Mouse (Mus musculus) liver, embryonic 16.5 days (tissue): ENCODE results near the gene Pml. TPM values are rescaled to one million over a fixed set of nuclear protein-coding genes. Genes with fewer than 3 reads are reported as not detected.

ENCODE experiments used
- ATAC-seq: fragments of 200-750 bp; cut with Nextera tagmentation; 2 replicates; pipeline ENCODE4 v1.8.0; 2017; ENCODE audit warnings: low read depth, mild to moderate bottlenecking, moderate number of reproducible peaks, moderate library complexity
- H3K27ac ChIP-seq: fragments of 300-500 bp; sonication (generic); 2 replicates; pipeline ENCODE4 v1.5.1; 2014; ENCODE audit warnings: mild to moderate bottlenecking, low read length
- H3K27me3 ChIP-seq: fragments of 300-500 bp; sonication (generic); 2 replicates; pipeline ENCODE4 v1.6.1; 2014; ENCODE audit warnings: low read depth, low read length, mixed read lengths; ENCODE audit not compliant: control insufficient read depth, insufficient read depth
- H3K36me3 ChIP-seq: fragments of 300-500 bp; sonication (generic); 2 replicates; pipeline ENCODE4 v1.6.1; 2014; ENCODE audit warnings: mild to moderate bottlenecking; ENCODE audit not compliant: control insufficient read depth, insufficient read depth
- H3K4me1 ChIP-seq: fragments of 300-500 bp; sonication (generic); 2 replicates; pipeline ENCODE4 v1.6.1; 2014; ENCODE audit warnings: low read depth, low read length, mixed read lengths; ENCODE audit not compliant: control insufficient read depth
- H3K4me2 ChIP-seq: fragments of 300-500 bp; sonication (generic); 2 replicates; pipeline ENCODE4 v1.6.1; 2014; ENCODE audit warnings: low read depth, low read length, mixed read lengths
- H3K4me3 ChIP-seq: fragments of 300-500 bp; sonication (generic); 2 replicates; pipeline ENCODE4 v1.5.1; 2014; ENCODE audit warnings: low read depth, mild to moderate bottlenecking, low read length
- H3K9ac ChIP-seq: fragments of 300-500 bp; sonication (generic); 2 replicates; pipeline ENCODE4 v1.6.1; 2014; ENCODE audit warnings: low read depth, low read length
- H3K9me3 ChIP-seq: fragments of 300-500 bp; sonication (generic); replicated peaks from 2 replicates; pipeline ENCODE4 v1.6.1; 2016; ENCODE audit warnings: low read length; ENCODE audit not compliant: control insufficient read depth
- WGBS: fragments of 180-500 bp; shearing (Covaris S2); extraction: QIAGEN DNeasy Blood & Tissue Kit; methylation state at CpG from one replicate; pipeline ENCODE4 v1.1.7; 2014; ENCODE audit not compliant: insufficient replicate concordance; 5-methylcytosine and 5-hydroxymethylcytosine counted together
- polyA plus RNA-seq: library from polyadenylated mRNA; unstranded; fragments of >200 nt; fragmentation: Nextera tagmentation; extraction: Ambion mirVana; gene quantifications from 2 replicates; pipeline ENCODE4 v1.2.1, GENCODE M21; 2015

The Pml gene
- polyA plus RNA-seq, 1 experiment from 2014 or later = 21.2 TPM

DNA sequence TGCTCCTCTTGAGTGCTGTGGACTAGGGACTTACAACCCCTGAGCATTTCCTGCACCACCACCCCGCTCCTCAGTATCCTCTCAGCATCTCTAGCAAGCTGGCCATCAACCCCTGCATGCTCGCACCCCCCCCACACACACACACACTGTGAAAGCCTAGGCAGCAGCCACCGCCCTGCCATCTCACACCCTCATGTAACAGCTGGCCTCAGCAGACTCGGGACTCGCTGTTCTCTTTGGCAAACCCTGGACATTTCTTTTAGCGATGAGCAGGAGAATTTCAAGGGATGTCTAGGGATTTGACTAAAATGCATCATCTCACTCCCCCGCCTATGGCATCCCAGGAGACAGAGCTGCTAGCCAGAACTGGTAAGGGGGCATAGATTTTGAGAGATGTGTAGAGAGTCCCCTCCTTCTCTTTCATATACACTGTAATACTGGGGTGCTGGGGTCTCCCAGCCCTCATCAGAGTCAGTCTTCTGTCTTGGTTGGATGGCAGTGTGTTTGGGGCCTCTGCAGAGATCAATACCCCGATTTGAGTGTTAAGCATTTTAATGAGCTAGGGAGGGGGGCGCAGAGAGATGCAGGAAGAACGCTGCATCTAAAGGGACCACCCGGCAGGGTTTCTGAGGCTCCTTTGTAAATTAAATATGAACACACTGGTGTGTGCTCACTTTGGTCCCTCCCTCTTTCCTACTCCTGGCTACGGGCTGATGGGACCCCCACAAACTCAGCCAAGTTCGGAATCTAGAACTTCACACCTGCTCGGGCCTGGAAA lies 46.7 kb downstream of the Pml start:
- Histone ChIP-seq H3K4me3 (no peak overlapping the region), H3K36me3 (no peaks in the 10 kb centered on the region), H3K4me2 (no peak overlapping the region), H3K9ac (no peak overlapping the region), H3K4me1 (peaks cover 4% of the 10 kb centered on the region), H3K27me3 (peaks cover 90% of the 10 kb centered on the region), H3K9me3 (no peaks in the 10 kb centered on the region), H3K27ac (no peak overlapping the region)
- 5% methylated on average over 14 of the region's 14 CpGs for WGBS
- no peak for ATAC-seq

DNA sequence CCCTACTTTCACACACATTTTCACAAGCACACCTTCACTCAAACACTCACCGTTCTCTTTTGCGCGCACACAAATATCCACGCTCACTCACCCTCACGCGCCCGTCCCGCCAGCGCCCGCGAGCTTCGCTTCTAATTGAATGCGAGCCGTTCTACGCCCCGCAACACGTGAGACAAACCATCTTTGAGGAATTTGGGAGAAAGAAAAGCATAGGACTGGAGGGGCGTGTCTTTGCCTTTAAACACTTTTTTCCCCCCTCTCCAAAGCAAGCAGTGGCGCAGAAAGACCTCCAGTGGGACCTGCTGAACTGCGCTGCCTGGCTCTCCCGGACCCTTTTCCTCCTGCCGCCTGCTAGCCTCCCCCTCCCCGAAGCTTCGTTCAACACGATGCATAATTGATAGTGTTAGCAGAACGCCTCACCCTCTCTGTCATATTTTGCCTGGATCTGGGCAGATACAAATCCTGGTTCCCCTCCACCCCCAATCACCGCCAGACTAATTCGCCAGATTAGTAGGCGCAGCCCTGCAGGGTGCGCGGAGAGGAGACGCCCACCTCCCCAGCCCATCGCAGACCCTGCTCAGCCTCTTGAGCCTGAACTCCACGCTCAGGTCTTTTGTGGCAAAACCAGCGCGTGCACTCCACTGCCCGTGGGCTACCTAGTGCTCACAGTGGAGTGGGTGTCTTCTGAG lies 47.6 kb downstream of the Pml start:
- no peak overlapping the region for H3K4me2 ChIP-seq
- H3K9me3 ChIP-seq = no peaks in the 10 kb centered on the region
- no peak overlapping the region for H3K27ac ChIP-seq
- H3K36me3 ChIP-seq = no peaks in the 10 kb centered on the region
- no peak overlapping the region for H3K4me3 ChIP-seq
- 2% methylated on average over 37 of the region's 37 CpGs for WGBS
- no peak overlapping the region for H3K9ac ChIP-seq
- H3K27me3 ChIP-seq = peaks cover 95% of the 10 kb centered on the region
- no peak for ATAC-seq
- peaks cover 4% of the 10 kb centered on the region for H3K4me1 ChIP-seq

DNA sequence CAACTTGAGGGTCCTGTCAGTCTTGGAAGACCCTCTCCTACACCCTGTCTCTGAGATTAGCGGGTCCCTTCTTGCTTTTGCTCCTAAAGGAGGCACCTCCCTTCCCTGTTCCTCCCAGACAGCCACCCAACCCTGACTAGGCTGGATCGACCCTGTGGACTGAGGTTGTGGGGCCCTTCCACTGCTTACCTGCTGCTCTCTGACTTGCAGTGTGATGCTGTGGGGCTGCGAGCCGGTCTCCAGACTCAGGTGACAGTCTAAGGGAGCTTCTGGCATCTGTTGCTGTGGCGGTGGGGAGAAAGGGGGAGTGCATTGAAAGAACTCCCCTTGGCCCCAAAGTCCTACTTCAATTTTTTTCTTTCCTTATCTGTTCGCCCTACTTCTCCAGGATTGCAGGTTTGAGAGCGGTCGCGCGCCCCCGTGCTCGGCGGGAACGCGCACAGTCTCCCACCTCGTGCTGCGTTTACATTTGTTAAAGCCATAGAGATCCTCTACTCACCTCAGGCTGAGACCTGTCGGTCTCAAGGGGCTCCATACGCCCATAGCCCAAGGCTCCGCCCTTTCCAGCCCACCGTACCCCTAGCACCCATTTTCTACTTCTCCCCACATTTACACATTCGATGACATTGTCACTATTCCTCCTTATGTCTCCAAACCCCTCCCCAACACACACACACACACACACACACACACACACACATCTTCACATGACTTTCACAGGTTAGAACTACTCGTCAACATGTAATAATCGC lies 48.3 kb downstream of the Pml start:
- Histone ChIP-seq H3K9ac (no peak overlapping the region), H3K9me3 (no peaks in the 10 kb centered on the region), H3K4me2 (no peak overlapping the region), H3K36me3 (no peaks in the 10 kb centered on the region), H3K4me1 (peaks cover 4% of the 10 kb centered on the region), H3K27me3 (peaks cover 97% of the 10 kb centered on the region), H3K4me3 (no peak overlapping the region), H3K27ac (no peak overlapping the region)
- WGBS = 4% methylated on average over 24 of the region's 24 CpGs
- no peak for ATAC-seq

DNA sequence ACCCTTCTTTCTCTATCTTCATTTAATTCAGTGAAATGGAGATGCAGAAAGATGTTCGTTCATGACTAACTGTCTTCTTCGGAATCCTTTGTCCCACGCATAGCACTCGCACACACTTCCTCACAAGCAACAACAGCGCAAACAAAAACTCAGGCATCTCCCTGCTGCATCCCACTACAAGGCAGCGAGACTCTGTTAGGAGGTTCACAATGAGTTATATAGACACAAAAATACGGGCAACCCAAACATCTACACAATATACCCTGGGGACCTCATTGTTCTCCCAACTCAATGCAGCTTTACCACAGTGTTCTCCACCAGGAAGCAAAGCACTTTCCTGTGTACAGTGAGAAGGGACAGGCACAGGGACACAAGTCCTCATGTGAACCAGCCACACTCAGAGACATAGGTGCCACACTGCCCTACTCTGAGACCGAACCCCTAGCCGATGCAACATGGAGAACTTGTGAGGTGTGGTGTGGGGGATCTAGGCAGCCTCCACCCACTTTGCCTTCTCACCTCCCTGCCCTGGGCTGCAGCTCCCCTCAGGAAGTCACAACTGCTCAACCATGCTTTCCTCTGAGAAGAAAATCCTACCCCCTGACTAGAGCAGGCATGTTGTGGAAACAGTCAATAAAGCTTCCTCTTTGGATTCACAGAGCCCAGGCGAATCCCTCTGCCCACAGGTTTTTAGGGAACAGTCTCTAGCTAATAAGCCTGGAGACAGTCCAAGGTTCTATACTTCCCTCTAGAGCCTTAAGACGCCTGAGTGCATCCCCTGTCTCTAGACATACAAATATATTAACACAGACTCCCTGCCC lies 49.1 kb downstream of the Pml start:
- Histone ChIP-seq H3K4me2 (no peak overlapping the region), H3K9me3 (no peaks in the 10 kb centered on the region), H3K27me3 (peaks cover 98% of the 10 kb centered on the region), H3K4me1 (peaks cover 4% of the 10 kb centered on the region), H3K27ac (no peak overlapping the region), H3K36me3 (no peaks in the 10 kb centered on the region), H3K4me3 (no peak overlapping the region), H3K9ac (no peak overlapping the region)
- WGBS = 10% methylated on average over 11 of the region's 11 CpGs
- ATAC-seq = no peak

DNA sequence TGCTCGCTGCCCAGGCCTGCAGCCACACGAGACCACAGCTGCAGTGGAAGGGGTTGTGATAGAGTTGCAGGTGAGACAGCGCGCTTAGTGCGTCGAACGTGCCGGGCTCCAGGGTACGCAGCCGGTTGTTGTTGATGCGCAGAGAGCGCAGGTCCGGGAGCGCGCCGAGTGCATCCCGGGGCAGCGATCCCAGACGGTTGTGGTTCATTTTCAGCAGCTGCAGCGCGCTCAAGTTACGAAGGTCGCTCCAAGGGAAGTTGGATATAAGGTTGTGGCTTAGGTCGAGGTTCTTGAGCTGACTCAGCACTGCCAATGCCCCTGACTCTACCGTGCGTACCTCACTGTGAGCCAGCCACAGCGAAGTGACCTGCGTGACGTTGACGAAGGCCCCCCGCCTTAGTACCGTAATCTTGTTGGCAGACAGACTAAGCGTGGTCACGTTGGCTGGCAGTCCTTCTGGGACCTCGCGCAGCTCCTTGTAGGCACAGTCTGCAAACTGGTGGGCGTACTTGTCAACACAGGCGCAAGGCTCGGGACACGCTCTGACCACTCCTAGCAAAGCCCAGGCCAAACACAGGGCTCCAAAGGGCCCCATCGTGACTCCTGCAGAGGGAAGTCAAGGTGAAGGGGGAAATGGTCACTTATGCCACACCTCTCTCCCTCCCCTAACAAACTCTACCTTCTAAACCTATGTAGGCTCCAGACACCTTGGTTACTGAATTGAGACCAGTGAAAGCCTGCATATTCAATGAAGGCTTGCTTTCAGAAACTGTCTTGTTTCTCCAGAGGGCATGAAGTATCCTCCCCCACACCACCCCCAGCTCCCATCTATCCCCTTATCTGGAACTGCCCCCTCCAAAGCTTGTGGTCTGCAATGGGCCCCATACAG lies 50.0 kb downstream of the Pml start:
- Histone ChIP-seq H3K4me1 (peaks cover 4% of the 10 kb centered on the region), H3K27me3 (peaks cover 100% of the 10 kb centered on the region), H3K36me3 (no peaks in the 10 kb centered on the region), H3K4me2 (no peak overlapping the region), H3K9me3 (no peaks in the 10 kb centered on the region), H3K4me3 (no peak overlapping the region), H3K27ac (no peak overlapping the region), H3K9ac (no peak overlapping the region)
- 1% methylated on average over 41 of the region's 41 CpGs for WGBS
- no peak for ATAC-seq

DNA sequence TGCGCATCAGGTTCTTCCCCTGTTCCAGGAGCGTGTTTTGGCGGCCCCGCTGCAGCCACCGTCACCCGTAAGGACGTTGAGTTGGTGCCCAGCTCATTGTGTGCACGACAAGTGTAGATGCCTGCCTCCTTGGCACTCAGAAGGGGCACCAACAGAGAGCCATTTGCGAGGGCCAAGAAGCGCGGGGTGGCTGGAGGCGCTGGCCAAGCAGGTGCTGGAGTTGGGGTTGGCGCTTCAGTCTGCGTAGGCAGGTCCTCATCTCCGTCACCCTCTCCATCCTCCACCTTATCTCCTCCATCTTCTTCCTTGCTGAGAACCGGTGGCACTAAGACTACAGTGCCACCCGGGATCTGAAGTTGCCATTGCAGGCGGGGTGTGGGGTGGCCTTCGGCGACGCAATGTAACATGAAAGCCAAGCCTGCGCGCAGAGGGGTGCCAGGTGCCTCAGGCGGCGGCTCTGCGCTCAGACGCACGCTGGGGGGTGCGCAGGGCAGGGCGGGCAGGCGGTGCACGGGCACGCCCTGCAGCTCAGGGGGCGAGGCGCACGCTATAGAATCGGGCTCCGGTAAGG lies 50.7 kb downstream of the Pml start:
- Histone ChIP-seq H3K9ac (no peak overlapping the region), H3K4me3 (no peak overlapping the region), H3K27ac (no peak overlapping the region), H3K36me3 (no peaks in the 10 kb centered on the region), H3K9me3 (no peaks in the 10 kb centered on the region), H3K4me1 (peaks cover 2% of the 10 kb centered on the region), H3K27me3 (peaks cover 94% of the 10 kb centered on the region), H3K4me2 (no peak overlapping the region)
- no peak for ATAC-seq
- WGBS = 5% methylated on average over 38 of the region's 38 CpGs

DNA sequence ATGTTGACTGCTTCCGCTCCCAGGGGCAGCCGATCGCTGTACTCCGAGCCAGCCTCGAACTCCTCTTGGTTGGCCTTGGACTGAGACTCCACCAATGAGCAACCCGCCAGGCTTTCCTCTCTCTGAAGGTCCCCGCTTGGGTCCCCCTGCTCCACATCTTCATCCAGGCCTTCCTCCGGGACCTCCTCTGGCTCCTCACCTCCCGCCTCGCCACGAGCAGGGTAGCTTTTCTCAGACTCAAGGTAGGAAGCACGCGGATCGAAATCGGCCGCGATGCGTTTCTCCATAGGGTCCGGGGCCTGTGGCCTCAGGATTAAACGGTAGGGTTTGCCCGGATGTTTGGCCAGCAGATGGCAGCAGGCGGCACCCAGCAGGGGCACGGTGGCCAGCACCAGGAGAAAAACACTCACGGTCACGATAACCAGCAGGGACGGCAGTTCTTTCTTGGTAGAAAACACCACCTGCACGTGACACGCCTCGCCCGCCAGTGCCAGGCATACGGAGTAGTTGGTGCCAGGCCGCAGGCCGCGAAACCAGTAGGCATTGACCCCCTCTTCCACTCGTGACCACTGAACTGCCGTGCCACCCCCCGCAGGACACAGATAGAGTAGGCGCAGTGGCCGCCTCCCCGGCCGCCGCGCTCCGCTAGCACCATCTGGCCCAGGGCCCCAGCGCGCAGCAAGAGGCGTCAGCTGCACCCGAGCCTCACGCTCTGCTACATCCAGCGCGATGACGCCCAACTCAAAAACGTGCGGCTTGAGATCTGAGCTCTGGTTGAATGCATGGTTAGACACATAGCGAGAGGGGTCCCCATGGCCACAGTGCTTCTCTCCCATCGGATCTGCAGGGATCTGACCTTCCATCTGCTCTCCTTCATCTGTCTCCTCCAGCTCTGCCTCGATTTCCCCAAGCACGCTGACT lies 51.5 kb downstream of the Pml start:
- H3K36me3 ChIP-seq = no peaks in the 10 kb centered on the region
- H3K4me2 ChIP-seq = no peak overlapping the region
- no peak overlapping the region for H3K9ac ChIP-seq
- no peak overlapping the region for H3K27ac ChIP-seq
- H3K27me3 ChIP-seq = peaks cover 86% of the 10 kb centered on the region
- no peak for ATAC-seq
- H3K4me3 ChIP-seq = no peak overlapping the region
- H3K4me1 ChIP-seq = no peaks in the 10 kb centered on the region; the same call in 1 of the 2 replicates
- no peaks in the 10 kb centered on the region for H3K9me3 ChIP-seq
- 2% methylated on average over 58 of the region's 58 CpGs for WGBS
